Mouse (Mus musculus) cerebellum, postnatal 10 days (tissue): ENCODE results near the gene Cul5.

Experiments
- DNase-seq, 2 experiments: peaks; one replicate each; pipeline ENCODE4 v3.0.0; 2021; ENCODE audit warnings: mixed read lengths in 2 of 2

The Cul5 gene

DNA sequence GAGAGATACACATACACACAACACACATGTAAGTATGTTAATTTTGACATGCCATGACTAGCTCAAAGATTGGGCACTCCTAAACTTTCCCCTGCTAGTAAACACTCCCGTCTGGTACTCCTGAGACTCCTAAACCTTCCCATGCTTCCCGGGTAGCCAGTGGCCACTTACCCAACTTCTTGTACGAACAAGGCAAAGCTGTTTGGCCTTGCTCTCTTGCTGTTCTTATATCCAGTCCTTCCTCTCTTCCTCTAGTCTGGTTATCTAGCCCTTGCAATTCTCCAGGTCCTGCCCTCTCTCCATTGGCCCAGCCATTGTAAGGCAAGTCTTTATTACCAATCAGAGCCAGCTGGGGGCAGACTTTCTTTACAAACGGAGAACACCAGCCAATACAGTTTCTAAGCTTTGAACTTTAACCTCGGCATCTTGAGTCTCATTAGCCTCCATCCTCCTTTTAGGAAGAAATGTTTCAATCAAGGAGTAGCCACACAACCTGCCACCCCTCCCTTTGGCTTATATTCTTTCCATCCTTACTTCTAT is at the start of gene Cul5:
Gene Cul5 (minus strand): TSS at position 335 of the 540 bp plus-strand sequence.
- DNase-seq = peak; percentile 55

DNA sequence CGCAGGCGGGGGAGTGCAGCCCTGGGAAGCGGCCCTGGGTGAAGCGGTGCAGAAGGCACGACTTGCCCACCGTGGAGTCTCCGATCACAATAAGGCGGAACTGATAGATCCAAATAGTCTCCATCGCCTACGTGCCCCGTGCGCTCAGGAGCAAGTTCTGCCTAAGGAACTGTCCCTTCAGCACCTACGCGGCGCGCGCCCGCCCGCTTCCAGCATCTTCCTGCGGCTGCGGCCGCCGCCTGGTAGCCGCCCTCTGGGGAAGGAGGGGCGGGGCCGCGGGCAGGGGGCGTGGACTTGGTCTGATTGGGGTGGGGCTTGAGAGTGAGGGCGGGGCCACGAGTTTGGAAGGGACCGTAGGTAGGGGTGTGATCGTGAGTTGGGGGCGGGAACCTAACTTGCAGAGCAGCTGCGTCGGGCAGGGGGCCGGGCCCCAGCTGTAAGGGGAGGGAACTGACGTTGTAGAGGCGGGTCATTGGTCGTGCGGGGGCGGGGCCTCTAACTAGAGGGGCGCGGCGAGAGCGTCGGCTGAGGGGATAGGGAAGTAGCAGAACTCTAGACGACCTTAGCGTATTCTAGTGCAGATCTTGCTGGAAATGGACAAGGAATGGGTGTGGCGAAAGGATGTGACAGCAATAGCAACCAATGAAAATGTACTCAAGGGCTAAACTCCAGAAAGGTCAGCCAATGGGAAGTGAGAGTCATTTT is 36.3 kb upstream of the Cul5 start, which contains the start of gene Rab39:
Gene Rab39 (minus strand): TSS at position 241 of the 705 bp plus-strand sequence.
- peak; percentile 91 to 95 for DNase-seq

DNA sequence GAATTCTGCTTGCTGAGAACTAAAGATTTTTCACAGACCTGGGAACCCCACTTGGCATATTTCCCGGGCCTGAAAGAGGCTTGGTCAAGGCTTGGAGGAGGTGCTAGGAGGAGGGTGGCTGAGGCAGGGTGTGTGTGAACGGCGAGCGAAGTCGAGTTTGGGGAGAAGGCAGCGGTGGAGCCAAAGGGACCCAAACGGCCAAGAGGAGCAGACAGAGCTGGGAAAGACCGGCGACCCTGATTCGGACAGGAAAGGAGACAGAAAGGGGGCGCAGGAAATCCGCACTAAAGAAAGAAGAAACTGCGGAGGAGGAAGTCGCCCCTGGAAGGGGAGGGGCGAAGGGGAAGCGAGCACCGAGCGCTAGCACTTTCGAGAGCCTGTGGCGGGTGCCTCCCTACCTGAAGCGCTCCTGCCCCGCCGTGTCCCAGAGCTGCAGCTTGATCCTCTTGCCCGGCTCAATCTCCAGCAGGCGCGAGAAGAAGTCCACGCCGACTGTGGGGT is 35.7 kb upstream of the Cul5 start:
- peak; percentile 62 to 68 for DNase-seq

DNA sequence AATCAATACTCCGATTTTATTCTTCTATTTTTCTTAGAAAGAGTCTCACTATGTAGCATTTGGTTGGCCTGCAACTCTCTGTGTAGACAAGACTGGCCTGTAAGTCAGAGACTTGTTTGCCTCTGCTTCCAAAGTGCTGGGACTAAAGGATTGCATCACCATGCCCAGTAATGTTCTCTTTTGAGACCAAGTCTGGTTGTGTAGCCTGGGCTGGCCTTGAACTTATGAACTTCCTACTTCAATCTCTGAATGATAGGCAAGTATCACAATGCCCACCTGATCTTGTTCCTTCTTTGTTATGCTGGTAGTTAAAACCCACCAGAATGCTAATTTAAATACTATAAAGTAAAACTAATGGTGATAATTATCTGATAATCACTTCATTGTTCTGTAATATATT is 33.2 kb upstream of the Cul5 start:
- DNase-seq = no peak

DNA sequence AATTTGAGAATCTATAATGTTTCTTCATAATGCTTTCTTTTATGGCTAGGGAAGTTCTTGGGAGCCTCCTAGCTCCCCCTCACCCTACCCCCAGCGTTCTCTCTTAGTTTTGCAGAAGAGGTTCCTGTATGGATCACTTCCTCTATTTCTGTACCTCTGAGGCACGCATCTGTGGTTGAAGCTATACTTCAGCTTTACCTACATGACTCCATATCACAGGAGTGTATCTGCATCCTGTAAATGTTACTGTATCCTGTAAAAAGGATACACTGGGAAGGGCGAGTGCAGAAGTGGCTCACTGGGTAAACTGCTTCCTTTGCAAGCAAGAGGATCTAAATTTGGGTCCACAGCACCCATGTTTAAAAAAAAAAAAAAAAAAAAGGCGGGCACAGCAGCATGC is 30.7 kb upstream of the Cul5 start:
- DNase-seq = no peak

DNA sequence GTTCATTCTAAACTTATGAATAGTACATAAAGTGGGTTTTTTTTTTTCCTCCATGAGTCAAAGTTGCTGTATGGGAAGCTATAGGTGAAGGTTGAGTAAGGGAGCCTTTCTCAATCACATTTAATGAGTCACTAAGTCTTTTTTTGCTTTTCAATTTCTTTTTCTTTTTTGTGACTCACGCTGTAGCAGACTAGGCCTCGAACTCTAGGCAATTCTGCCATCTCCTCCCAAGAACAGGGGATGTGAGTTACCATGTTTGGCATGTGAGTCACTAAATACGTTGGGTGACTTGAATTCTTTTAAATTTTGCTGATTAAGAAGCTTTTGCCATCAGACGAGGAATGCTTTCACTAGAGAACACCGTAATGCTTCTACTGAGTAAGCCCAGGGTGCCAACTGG is 26.0 kb upstream of the Cul5 start:
- DNase-seq = no peak

DNA sequence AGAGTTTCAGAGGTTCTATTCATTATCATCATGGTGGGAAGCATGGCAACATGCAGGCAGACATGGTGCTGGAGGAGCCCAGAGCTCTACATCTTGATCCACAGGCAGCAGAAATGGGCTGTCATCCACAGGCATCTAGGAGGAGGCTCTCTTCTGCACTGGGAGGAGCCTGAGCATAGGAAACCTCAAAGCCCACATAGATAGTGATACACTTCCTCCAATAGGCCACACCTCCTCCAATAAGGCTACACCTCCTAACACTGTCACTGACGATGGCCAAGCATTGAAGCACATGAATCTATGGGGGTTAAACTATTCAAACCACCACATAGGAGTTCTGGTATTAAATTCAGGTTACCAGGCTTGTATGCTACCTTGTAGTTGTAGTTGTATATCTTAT is 23.9 kb upstream of the Cul5 start:
- no peak for DNase-seq

DNA sequence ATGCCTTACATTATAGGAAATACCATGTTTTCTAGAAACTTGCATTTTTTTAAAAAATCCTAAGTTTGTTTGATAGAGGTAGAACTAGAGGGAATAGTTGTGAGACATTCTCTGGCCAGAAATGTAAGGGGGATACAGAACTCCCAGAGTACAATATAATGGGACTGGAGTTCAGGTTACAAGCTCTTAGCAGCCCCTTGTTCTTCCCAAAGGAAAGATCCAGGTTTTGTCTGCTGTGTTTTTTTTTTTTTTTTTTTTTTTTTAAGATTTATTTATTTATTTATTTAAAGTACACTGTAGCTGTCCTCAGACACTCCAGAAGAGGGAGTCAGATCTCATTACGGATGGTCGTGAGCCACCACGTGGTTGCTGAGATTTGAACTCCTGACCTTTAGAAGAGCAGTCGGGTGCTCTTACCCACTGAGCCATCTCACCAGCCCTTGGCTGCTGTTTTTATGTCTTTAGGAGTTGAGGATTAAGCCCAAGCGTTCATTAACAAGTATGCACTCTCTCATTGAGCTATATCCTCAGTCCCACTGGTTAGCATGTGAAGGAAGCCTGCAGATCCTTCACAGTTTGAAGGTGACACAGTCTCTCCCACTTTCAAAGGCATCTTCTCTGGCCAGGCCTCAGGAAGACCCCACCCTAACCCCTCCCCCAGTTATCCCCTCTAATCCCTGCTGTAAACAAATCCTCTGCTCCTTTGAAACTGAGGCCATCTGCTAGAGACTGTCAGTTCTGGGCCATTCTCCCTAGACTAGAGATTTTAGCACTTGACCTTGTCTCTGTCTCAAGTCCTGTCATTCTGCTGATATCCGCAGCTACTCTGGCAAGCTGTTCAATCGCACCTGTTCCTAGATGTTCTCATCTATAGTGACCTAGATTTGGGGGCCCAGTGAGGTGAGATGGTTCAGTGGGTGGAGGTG is 22.2 kb upstream of the Cul5 start:
- no peak for DNase-seq

DNA sequence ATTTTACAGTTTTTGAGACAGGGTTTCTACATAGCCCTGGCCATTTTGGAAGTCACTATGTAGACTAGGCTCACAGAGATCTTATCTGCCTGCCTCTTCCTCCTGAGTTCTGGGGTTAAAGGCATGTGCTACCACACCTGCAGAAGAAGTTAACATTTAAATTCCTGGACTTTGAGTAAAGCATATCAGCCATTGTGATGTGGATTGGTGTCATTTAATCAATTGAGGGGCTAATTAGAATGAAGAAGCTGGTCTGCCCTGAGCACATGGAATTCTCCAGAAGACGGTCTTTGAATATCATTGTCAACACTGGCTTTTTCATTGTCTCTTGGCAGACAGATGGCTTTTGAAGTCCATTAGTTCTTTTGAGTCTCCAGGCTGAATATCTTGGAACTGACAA is 11.0 kb upstream of the Cul5 start:
- DNase-seq = no peak

DNA sequence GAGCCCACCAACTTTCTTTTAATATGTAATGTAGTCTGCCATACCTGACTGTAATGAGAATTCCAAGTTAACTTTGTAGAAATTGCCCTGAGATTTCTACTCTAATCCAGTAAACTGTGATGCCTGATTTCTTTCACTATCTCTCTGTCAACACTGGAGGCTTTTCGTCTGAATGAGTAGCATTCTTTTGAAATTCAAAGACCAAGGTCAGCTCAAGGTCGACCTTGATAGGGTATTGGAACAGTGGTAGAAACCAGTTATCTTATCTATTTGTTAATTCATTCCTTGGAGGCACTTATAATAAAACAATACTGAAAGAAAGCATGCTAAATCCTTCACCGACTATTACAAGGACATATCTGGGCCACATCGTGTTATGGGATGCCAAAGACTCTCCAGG is 7.1 kb upstream of the Cul5 start:
- no peak for DNase-seq

DNA sequence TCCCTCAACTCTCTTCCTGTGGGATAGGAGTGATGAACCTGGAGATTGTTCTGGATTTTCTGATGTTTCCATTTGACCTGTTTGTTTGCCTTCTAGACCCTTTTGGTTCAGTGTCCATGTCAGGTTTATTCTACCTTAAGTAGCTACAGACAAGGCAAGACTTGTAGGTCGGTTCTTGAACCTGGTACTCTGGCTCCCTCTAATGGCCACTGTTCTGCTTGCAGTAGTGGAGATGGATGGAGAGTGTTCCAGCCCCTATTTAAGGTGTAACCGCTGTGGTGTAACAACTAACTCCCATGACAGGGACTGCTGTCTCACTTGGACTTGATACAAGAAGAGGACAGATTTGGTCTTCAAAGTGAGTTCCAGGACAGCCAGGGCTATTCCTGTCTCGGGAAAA is 3.8 kb upstream of the Cul5 start:
- DNase-seq = peak; percentile 90 to 93

DNA sequence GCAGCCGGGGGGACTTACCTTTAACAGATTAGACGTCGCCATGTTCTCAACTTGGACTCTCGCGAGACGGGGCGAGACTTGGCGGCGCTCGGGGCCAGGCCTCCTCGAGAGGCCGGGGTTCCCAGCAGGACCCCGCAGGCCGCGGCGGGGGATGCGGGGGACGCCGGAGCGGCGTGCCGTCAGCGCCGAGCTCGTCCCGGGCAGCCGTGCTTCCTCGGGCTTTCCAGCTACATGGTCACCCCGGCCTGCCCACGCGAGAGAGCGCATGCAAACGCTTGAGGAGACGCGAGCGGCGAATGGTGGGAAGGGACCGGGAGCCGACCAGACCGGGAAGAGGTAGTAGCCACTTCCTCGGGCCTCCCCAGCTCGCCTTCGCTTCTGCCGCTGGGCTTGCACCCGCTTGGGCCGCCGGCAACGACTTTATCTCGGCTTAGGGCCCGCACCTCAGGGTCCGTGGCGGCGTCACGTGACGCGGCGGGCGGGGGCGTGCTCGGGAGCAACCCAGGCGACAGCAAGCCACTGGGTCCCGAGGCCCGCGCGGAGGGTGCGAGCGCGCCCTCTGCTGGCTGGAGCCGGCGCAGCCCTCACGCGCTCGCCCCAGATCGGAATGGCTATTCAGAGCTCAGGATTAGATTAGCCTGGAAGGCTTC is 2.7 kb downstream of the Cul5 start:
- DNase-seq = peak; percentile 98

DNA sequence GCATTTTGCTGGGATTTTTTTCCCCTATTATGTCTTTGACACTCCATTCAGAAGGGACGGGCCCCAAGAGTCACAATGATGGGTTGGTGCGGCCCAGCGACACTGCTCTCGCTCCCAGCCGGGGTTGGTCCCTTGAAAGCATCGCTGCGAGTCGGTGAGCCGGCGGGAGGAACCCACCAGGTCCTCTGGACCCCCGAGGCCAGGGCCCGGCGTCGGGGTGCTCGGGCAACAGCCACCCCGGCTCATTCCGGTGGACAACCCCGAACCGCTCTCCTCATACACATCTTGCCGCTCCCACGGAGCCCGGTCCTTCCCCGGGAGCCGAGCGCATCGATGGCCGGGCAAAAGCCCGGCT is 3.2 kb downstream of the Cul5 start:
- no peak for DNase-seq

DNA sequence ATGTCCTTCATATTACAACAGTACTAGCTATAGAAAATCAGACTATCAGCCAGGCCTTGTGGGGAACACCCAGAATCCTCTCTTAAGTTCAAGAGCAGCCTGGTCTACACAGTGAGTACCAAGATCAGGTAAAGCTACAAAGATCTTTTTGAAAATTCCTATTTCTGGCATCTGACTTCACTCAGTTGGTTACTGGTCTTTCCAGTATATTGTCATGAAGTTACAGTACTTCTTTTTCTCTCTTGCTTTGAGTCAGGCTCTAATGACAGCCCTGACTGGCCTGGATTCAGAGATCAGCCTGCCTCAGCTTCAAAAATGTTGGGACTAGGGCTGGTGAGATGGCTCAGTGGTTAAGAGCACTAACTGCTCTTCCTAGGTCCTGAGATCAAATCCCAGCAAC is 4.4 kb downstream of the Cul5 start:
- no peak for DNase-seq

DNA sequence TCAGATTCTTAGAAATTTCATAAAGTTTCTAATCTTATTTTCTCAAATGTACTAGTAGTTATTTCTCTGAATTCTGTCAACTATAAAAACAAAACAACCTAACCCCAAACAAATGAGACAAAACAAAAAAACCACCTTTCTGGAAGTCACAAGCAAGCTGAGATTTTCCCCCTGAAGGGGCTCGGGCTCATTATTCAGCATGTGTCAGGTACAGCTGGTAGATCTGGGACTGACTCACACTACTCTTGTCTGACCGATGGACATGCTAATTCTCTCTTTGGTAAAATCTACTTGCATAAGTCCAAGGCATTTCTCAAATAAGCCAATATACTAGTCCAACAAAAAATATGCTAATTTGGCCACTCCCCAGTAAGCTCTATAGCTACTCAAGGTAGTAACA is 5.0 kb downstream of the Cul5 start:
- no peak for DNase-seq

DNA sequence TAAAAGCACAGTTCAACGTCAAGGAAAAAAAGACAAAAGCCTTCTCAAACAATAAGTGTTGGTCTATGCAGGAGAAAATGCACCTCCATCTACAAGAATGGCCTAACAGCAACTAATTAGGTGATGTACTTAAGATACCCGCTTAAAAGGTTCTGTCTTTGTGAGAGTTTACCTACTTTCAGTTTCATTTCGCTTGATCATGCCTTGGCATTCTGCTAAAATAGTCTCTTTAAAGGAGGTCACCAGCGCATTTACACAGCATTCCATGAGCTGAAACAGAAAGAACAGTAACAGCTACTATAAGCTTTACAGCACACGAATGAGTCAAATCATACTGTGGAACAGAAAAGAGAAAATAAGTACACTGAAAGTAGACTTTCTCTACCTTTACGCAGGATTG is 35.0 kb downstream of the Cul5 start:
- no peak for DNase-seq

DNA sequence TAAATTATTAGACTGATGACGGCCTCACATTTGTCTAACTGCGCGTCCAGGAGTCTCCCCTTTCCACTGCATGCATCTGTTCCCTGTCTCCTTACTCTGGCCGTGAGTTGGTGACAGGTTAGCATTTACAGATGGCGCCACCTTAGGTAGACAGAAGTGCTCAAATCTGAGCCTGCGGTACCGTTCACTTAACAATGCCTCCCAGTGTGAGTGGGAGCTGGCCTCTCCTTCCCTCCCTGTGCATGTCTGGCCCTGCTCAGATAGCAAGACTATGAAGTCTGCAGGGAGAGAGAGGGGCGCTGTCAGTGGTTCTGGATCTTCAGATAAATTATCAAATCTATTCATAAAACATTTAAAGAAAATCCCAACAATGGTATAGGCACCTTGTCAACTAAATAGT is 54.6 kb downstream of the Cul5 start:
- no peak for DNase-seq

DNA sequence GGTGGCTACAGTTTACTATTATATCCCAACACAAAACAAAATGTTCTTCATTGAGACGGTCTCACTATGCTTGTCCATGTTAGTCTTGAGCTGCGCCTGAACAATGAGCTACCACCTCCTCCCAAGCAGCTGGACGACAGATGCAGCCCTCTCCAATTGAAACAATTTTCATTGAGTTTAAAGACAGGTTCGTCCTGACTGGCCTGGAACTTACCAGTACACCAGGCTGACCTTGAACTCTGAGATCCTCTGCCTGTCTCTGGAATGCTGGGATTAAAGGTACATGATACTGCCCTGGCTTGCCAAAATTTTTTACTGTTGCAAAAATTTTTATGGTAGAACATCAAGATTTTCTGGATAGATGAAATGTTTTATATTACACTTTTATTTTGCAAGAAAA is 55.5 kb downstream of the Cul5 start:
- DNase-seq = no peak

DNA sequence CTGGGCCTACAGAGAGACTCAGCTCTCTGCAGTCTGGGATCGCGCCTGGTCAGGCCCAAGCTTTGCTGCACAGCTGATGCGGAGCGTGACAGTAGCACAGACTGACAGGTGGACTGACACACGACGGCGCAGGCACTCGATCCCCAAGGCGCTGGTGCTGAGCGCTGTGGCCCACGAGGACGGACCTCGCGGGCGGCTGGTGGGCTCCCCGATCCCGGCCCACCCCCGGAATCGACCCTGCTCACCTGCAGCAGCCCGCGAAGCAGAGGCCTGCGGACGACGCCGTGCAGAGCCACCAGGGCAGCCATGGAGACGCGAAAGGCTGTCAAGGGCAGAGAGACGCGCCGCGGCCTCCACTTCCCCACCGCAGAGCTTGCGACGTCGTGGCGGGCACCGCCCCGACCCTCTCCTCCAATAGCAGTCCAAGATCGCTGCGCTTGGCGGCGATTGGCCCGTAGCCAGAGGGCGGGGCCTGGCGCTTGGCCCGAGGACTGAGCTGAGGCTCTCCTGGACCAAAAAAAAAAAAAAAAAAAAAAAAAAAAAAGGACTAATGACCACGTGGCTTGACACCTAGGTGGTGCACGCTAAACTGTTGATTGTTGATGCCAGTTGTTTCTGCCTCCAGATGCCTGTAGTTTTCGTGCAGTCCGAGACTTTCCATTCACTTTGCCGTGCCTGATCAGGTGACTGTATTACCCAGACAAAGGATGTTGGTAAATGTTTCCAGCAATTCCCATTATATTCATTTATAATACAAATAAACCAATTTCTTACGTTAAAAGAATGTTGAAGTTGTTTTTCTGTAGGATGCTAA is 59.6 kb downstream of the Cul5 start, which contains the start of gene Acat1:
Gene Acat1 (minus strand): TSS at position 415 of the 814 bp plus-strand sequence.
- DNase-seq = peak; percentile 99 to 100

DNA sequence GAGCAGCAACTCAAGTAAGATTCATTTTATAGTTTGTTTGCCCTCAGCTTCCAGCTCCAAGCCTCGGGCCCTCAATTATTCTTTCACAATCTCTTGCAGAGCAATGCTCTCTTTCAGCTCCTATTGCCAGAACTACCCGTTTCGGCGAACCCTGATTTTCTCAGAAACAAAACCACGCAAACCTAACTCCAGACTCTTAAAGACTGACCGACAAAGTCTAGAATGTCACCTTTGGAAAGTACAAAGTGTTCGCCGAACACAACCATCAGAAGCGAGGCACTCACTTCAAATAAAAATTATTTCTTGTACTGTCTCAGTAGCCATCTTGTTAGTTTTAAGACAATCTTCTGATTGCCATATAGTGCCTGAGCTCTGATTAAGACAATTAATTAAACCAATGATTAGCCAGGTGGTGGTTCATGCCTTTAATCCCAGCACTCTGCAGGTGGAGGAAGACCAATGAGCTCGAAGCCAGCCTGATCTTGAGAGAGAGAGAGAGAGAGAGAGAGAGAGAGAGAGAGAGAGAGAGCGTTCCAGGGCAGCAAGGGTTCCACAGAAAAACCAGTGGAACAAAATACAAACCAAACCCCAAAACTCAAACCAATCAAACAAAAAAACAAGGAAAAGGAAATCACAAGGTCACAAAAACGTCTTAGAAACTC is 60.4 kb downstream of the Cul5 start:
- DNase-seq = peak in 1 of 2 experiments; percentile 19

DNA sequence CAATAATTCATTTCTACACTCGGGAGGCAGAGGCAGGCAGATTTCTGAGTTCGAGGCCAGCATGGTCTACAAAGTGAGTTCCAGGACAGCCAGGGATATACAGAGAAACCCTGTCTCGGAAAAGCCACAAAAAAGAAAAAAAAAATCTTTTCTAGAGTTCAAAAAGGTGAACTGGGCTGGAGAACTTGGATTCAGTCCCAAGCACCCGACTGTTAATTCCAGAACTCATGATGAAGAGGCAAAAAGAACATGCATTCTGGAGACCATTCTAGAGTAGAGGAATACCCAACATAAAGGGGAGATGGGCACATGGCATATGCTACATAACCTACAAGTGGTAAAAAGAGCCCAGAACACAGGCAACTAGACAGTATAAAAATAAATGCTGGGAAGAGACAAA is 62.0 kb downstream of the Cul5 start:
- DNase-seq = no peak

DNA sequence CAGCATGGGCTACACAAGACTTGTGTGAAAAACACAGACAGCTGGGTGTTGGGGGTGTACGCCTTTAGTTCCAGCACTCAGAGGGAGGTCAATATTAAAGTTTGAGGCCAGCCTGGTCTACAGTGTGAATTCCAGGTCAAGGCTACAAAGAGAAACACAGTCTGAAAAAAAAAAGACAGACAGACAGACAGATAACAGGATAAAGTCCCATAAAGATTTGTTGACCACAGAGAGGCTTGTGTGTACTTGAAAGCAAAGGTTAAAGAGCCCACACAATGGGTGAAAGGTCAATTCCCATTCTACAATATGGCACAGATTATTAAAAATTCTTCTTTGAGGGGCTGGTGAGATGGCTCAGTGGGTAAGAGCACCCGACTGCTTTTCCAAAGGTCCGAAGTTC is 62.6 kb downstream of the Cul5 start:
- no peak for DNase-seq
